Mouse (Mus musculus) neutrophil, adult 83 days (primary cell): ENCODE results near the gene Olfr859. TPM values are rescaled to one million over a fixed set of nuclear protein-coding genes. Genes with fewer than 3 reads are reported as not detected.

Experiments
- total RNA-seq, 2 experiments: library from RNA; stranded (reverse); gene quantifications; one replicate each; pipeline ENCODE4 v1.2.4; 2023

Olfr859 gene
- total RNA-seq: not detected

GRCm38 (mm10) chr9:19804606-19805005, at the start of gene Olfr859:
TSS of gene Olfr859 (plus strand) at chr9:19804906.

GRCm38 (mm10) chr9:19779983-19780382, 24.7 kb upstream of the Olfr859 start, which contains the start of gene Olfr58:
TSS of gene Olfr58 (plus strand) at chr9:19780283.

GRCm38 (mm10) chr9:19849647-19850046, 44.9 kb downstream of the Olfr859 start, which contains the start of gene Olfr860:
TSS of gene Olfr860 (minus strand) at chr9:19849747.

Other genes starting within 250 kb of the Olfr859 start
- gene Olfr854, start 237.5 kb upstream of the Olfr859 start, total RNA-seq: not detected
- gene Olfr855, start 222.3 kb upstream of the Olfr859 start, total RNA-seq: not detected
- 1 to 10 TPM; 7.5 to 8.6 TPM for gene Zfp317, start 182.8 kb upstream of the Olfr859 start, total RNA-seq
- gene Olfr857, start 95.5 kb upstream of the Olfr859 start, total RNA-seq: not detected
- not detected for gene Olfr58, start 24.6 kb upstream of the Olfr859 start, total RNA-seq
- not detected for gene Olfr860, start 44.8 kb downstream of the Olfr859 start, total RNA-seq
- gene Olfr862, start 83.1 kb downstream of the Olfr859 start, total RNA-seq: not detected
- not detected for gene Olfr77, start 112.0 kb downstream of the Olfr859 start, total RNA-seq
- gene Olfr866, start 223.1 kb downstream of the Olfr859 start, total RNA-seq: not detected